Mouse (Mus musculus) erythroid progenitor cell, adult 5-6 weeks (primary cell): ENCODE measurements around the gene Hoxb5. TPM values are rescaled to one million over a fixed set of nuclear protein-coding genes. Genes with fewer than 3 reads are reported as not detected.

Source experiments
- ATAC-seq: replicated peaks from 2 replicates; pipeline ENCODE4 v1.8.0; 2016; ENCODE audit warnings: moderate number of reproducible peaks, mild to moderate bottlenecking, moderate TSS enrichment, inconsistent platforms; ENCODE audit not compliant: poor library complexity, low FRiP score, severe bottlenecking
- total RNA-seq, 2 experiments: library from RNA; stranded (forward) in 1 of 2; stranded (reverse) in 1 of 2; fragments of 150-400 nt in 1 of 2; fragments of 186-747, 209-891 nt in 1 of 2; gene quantifications; 2 replicates each; pipeline versions ENCODE4 v1.2.3 to v1.2.4; 2015 to 2017; ENCODE audit warnings: low replicate concordance in 2 of 2

Hoxb5 gene
- total RNA-seq, 2 experiments from 2014 or later = not detected

DNA sequence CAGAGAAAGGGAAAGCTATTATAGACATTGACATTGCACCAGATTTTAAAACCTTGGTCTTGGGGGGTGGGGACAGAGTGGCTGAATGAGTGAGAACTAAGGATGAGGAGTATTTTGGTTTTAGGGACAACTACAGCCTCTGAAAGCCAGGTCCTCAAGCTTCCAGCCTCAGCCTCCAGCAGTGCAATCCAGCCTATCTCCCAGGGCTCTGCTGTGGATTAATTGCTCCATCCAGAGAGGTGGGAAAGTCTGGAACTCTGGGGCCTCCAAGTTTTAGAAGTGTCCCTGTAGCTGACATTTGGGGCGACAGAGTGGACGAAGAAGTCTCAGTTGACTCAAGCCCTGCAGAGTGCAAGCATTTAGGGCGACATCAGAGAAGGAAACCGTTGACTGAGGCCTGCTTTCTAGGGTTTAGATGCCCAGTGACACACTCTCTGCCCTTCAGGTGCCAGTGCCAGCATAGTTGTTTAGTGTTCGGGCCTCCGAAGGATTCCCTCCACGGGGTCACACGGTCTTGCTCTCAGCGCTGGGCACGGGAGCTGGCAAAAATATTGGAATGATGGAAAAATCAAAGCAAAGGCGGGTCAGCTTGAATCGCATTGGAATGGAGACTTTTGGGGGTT, 10.8 kb downstream of the Hoxb5 start:
- no peak for ATAC-seq

DNA sequence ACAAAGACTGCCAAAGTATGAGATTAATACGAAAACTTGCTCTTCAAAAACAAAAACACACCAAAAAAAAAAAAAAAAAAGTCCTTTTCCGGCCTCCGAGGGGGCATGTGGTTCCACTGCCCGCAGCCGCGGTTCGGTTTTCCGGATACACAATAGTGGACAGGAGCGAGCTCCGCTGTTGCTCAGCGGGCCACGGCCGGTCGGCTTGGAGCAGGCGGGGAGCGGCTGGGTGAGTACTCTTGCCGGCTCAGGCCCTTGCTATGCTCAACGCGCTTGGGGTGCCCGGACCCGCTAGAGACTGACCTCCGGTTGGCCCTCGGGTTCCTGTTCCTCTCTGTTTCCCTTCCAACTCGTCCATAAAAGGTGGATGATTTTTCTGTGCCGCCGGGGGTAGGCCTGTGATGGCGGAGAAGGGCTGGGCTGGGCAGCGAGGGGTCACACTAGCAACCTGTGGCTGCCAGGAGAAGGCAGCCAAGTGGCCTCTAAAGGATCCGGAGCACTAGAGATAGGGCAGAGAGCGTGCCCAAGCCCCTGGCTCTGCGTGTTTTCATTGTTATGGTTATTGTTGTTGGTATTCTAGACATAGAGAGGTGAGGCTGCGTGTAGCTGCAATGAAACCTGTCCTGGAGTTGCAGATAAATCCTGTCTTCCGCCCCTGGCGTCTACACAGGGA, 11.7 kb downstream of the Hoxb5 start:
- ATAC-seq = no peak

DNA sequence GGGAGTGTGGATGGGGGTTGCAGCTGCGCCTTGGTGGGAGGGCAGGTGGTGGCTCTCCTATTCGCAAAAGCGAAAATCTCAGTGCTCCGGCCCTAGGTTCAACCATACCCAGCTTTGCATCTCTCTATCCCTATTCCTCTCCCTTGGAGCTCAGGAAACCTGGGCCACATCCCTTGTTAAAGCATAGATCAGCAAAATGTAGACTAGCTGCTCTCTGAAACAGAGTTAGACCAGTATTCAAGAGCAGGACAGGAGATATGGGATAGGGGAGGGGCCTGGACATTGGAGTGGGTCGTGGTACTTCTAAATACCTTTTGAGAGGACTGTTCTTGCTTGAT, 12.2 kb downstream of the Hoxb5 start:
- no peak for ATAC-seq

DNA sequence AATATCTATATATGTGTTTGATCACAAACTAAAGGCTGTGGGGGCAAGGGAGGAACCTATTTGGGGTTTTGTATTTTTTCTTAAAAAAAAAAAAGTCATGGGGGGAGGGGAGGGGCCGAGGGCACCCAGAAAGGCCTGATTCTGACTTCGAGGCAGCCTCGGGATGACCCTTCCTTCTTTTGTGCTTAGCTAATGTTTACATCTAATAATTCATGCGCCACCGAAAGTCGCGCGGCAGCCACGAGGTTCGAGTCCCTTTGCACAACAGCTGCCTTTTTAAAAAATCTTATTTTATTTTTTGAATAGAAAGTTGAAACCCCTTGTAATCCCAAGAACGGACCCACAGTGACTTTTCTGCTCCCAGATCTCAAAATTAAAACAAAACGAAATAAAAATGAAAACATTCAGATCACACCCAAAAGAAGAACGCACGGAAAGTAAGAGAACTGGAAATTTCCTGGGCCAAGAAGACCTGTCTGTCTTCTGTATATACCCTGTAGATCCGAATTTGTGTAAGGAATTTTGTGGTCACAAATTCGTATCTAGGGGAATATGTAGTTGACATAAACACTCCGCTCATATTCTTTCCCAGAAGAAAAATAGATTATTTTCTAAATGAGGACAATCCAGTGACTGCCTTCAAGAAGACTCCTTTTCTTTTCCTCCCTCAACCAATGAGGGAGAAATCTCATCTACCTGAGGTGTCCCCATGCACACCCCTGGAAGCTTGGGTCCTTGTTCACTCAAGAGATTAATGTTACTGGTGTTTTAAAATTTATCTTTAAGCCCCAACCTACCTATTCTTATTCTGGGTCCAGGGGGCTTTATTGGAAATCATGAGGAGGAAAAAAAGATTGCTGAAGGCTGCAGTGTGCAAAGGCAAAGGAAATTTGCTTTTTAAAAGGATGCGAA, 13.8 kb downstream of the Hoxb5 start:
- no peak for ATAC-seq

DNA sequence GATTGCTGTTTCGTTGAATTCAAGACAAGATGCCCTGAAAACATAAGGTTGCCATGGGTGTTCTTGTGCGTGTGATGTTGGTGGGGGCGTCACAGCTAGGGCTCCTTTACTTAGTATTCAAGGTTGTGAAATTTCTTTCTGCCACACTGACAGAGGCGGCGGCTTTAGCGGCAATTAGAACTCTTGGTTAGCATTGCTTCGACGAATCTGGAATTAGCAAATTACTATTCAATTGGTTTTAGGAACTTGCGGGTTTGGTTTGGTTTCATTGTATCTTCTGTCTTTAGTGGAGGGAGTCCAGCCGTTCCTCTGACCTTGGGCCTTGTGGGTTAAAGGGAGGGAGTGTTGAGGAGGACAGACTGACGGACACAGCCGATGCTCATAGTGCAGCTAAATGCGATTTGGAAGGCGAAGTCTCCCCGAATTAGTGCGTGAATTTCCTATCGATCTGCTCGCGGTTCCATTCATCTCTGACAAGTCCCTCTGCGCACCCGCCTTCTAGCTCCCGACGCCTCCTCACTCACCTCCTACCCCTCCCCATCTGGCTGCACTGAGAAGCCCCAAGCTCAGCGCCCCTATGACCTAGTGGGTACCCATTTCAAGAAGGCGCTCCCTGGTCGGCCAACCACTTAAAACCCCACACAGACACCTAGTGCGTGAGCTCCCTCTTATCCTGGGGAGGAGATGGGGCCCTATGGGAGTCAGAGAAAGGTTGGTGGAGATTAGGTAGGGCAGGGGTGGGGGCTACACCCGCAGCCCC, 14.7 kb downstream of the Hoxb5 start, which contains the start of gene Hoxb4:
Gene Hoxb4, plus strand, starts transcription at position 660 of the 760 bp plus-strand sequence.
- ATAC-seq = no peak

DNA sequence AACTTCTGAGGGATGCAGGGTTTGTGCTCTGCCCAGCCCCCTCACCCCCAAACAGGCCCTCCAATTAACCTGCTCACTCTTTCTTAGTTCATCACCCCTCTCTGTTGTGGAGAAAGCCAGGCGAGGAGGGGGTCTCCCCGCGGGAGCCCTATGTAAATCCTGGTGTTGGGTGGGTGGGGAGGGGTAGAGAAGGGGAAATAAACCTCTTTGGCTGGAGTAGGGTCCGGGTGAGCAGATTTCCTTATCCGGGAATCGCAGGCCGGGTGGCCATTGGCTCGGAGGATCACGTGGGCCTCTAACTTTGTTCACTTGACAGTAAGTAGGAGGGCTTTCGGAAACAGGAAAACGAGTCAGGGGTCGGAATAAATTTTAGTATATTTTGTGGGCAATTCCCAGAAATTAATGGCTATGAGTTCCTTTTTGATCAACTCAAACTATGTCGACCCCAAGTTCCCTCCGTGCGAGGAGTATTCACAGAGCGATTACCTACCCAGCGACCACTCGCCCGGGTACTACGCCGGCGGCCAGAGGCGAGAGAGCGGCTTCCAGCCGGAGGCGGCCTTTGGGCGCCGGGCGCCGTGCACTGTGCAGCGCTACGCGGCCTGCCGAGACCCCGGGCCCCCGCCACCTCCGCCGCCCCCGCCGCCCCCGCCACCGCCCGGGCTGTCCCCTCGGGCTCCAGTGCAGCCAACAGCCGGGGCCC, 15.4 kb downstream of the Hoxb5 start:
- ATAC-seq = no peak

DNA sequence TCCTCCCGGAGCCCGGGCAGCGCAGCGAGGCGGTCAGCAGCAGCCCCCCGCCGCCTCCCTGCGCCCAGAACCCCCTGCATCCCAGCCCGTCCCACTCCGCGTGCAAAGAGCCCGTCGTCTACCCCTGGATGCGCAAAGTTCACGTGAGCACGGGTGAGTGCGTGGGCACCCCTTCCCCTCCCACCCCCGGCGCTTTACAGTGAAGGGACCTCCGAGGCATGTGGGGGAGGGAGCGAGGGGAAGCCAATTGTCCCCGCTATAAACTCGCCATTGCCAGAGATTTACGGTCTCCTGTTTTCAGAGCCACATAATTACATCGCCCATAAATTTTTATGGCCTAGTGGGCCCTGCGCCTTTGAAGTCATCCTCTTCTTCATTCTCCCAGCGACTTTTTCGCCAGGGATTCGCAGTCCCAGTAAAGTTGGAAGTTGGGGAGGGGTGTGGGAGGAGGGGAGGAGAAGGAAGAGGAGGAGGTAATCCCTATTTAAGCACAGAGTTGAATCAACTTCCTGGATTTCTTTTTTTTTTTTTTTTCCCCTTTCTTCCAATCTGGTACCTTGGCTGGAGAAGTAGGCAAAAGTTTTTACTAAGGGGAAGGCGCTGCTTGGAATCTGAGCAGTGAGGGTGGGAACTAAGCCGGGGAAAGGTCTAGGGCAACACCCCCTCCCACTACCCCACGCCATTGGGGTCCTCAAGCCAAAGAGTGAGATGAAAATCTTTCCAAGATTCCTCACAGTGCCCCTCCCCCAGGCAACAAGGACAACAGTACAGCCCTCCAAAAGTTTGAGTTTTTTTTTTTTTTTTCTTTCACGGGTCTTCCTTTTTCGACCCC, 16.2 kb downstream of the Hoxb5 start:
- no peak for ATAC-seq

DNA sequence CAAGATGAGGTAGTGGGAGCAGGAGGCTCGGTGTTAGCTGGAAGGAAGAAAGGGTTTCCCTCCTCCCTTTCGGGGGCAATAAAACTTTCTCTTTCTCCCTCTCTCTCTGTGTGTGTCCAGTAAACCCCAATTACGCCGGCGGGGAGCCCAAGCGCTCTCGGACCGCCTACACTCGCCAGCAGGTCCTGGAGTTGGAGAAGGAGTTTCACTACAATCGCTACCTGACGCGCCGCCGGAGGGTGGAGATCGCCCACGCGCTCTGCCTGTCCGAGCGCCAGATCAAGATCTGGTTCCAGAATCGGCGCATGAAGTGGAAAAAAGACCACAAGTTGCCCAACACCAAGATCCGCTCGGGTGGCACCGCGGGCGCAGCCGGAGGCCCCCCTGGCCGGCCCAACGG, 16.8 kb downstream of the Hoxb5 start:
- no peak for ATAC-seq

DNA sequence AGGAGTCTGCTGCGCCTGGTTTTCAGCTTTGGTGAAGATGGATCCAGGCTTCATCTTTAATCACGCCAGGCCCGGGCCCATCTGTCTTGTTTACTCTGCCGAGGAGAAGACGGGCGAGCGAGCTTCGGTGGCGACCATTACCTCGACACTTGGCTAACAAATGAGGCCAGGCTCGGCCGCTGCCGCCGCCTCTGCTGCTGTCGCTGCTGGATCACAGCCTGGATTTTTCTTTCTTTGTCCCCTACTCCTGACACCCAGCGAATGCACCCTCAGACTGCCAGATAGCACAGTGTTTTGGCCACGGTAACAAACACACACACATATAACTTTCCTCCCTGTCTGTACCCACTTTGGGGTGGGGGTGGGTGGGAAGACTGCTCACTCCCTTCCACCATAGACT, 17.6 kb downstream of the Hoxb5 start:
- ATAC-seq = no peak

DNA sequence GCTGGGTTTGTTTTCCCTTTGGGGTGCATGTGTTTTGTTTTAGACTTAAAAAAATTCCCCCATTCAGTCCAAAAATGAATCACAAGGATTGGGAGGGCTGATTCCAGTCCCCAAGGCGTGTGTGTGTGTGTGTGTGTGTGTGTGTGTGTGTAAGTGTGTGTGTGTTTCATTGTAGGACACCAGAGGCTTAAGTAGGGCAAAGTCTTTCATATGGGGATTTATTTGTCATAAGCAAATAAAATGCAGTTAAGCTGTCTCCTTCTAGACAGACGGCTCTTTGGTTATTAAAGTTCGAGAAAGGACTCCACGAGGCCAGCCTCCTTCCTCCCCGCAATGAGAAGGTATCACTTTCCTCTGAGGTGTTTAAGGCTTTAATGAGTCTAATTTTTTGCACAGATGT, 18.7 kb downstream of the Hoxb5 start:
- ATAC-seq = no peak

DNA sequence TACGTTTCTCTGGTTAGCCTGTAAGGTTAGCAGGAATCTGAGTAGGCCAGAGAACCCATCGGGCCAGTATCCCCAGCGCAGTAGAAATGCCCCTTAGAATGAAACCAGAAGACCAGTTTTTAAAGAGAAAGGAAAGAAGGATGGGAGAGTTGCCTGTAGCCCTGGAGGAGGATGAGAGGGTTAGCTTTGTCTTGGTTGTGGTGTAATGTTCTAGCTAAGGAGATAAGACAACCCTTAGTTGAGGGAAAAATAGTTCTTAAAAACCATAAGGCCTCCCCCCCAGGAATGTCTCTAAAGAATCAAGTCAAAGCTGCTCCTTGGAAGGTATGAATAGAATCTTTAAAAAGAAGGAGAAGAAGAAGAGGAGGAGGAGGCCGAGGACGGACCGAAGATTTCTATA, 19.6 kb downstream of the Hoxb5 start:
- ATAC-seq = no peak

DNA sequence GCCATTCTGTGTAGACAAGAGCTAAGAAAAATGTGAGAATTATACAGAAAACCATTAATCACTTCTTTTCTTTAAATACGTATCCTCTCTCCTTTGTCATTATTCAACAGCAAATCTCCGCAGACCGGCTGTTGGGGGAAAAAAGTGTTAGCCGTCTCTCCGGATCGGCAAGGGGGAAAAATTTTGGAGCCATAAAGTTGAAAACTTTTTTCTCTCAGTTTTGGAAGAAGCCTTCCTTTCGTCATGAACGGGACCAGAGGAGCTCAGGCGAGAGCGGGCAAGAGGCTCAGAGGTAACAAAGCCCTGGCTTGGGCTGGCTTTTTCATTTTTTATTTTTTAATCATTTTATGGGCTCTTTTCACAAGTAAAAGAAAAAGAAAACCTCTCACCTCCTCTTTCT, 20.0 kb downstream of the Hoxb5 start, which contains the start of gene Hoxb3:
Gene Hoxb3, plus strand, starts transcription at position 173 of the 400 bp plus-strand sequence.
- no peak for ATAC-seq

DNA sequence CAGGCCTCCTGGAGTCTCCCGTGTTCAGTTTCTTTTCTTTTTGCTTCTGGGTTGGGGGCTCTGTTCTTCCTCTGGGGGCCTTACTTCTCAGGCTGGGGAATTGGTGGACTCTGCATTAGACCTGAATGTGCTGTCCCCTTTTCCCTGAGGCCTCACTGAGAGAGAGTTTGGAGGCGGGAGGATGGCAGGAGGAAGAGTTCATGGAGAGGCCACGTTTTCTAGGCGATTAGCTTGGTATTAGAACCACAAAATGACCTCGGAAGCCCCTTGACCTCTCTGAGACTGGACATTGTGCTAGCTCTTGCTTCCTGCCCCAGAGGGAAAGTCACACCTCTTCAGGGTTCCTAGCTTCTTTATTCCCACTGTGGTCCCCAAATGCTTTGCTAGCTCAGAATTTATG, 21.0 kb downstream of the Hoxb5 start:
- no peak for ATAC-seq

DNA sequence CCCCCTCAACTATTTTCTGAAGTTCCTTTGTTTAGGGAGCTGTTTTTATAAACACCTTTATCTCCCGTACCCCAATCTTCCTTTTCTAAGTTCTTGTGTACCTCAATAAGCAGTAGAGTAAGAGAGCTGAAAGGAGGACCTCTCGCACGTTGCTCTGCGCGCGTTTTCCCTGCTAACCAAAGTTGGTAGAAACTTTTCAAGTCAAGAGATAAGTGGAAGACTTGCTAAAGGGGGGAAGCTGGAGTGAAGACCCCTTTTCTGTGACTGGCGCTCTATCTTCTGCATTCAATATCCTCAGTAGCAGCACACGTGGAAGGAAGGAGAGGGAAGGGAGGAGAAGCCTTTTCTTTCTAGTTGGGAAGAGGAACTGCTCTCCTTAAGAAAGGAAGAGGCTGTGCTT, 21.8 kb downstream of the Hoxb5 start:
- ATAC-seq = no peak

DNA sequence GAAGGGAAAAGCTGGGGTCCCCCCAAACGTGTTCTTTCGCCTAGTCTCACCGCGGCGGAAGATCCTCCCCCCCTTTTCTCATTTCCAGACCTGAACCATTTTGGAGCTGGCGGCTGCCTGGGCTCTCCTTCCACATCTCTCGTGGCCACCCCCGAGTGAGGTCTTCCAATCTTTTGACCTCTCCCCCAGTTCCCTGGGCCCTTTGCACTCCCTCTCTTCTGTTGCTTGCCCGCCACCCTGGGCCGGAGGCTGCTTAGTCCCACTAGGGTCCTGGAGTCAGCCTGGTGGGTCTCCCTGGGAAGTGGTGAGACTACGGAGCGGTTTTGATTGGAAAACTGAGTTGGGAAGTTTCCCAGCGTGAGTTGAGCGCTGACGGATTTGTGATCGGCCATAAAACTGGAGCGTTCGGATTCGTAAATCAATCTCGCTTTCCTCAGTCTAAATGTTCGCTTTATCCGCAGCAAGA, 22.6 kb downstream of the Hoxb5 start:
- ATAC-seq = no peak

DNA sequence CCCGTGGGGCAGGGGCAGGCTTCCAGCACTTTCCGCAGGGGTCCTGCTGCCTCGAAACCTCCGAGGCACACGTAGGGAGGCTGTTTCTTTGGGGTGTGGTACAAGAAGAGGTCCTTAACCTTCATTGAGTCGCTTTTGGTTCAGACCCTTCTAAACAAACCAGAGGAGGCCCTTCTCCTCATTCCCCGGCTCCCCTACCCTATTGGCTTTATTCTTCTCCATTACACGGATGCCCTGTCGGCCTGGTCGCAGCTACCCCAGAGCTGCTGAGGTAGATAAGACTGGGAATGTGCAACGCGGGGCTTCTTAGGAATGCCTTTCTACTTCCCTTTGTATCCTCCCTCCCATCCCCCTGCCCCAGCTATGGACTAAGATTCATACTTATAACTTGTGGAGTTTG, 23.6 kb downstream of the Hoxb5 start:
- ATAC-seq = no peak

DNA sequence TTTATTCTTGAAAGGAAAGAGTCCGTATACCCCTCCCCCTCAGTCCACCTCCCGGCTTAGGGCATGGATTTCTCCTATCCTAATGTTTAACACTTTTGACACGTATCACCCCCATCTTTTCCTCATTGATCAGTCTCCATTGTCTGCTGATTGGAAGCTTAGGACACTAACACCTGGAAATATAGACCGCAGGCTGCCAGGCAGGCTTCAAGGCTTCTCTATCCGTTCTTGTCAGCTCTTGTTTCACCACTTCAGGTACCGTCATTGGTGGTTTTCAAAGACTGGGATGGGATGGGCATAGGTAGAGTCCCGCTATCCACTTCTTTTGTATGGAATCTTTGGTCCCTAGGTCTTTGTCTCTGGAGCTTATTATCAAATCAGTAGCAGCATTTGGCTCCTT, 24.0 kb downstream of the Hoxb5 start:
- no peak for ATAC-seq

DNA sequence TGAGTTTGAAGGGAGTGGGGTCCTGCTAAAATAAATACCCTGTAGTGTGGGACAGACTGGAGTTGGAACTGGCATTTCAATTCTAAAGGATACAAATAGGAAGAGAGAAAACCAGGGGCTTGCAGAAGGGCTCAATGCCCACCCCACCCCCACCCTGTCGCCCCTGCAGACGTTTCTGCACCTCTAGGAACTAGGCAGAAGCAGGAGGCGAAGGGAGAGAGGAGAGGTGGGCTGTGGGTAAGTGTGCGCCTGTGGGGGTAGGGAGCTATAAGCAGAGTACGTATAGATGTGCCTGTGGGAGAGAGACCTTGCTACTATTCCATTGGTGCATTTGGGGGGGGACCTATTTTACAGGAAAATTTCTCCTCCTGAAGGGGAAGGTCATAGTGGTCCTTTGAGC, 24.6 kb downstream of the Hoxb5 start:
- ATAC-seq = no peak

DNA sequence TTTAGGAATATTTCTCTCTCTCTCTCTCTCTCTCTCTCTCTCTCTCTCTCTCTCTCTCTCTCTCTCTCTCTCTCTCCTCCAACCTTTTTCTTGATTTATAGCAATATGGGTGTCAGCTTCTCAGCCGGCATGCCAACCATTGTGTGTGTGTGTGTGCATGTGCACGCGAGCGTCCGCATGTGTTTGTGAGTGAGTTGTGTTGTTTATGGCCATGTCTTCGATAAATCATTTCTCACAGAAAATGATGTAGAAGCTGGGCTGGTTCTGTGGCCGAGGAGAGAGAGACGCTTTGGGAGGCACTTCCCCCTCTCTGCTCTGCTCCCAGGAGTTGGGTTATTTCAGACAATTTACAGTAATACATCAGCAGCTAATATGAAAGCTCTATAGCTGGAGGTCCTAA, 25.5 kb downstream of the Hoxb5 start:
- no peak for ATAC-seq
